Mouse (Mus musculus) liver, embryonic 12.5 days (tissue): ENCODE measurements around the gene Strbp. TPM values are rescaled to one million over a fixed set of nuclear protein-coding genes. Genes with fewer than 3 reads are reported as not detected.
"Not testable (repeated sequence)": the region's sequence is repeated elsewhere in the genome, so short reads cannot be mapped to it uniquely, and the experiment has no call there.

Source experiments
- ATAC-seq: fragments of 200-750 bp; cut with Nextera tagmentation; 2 replicates; pipeline ENCODE4 v1.8.0; 2017; ENCODE audit warnings: moderate number of reproducible peaks, mild to moderate bottlenecking, moderate library complexity
- H3K27ac ChIP-seq: fragments of 300-500 bp; sonication (generic); 2 replicates; pipeline ENCODE4 v1.5.1; 2016; ENCODE audit warnings: mild to moderate bottlenecking
- H3K27me3 ChIP-seq: fragments of 300-500 bp; sonication (generic); replicated peaks from 2 replicates; pipeline ENCODE4 v1.6.1; 2016; ENCODE audit warnings: mild to moderate bottlenecking, moderate library complexity
- H3K36me3 ChIP-seq: fragments of 300-500 bp; sonication (generic); 2 replicates; pipeline ENCODE4 v1.6.1; 2016; ENCODE audit warnings: mild to moderate bottlenecking, moderate library complexity
- H3K4me1 ChIP-seq: fragments of 300-500 bp; sonication (generic); 2 replicates; pipeline ENCODE4 v1.6.1; 2016
- H3K4me2 ChIP-seq: fragments of 300-500 bp; sonication (generic); 2 replicates; pipeline ENCODE4 v1.6.1; 2016; ENCODE audit warnings: mild to moderate bottlenecking, moderate library complexity
- H3K4me3 ChIP-seq: fragments of 300-500 bp; sonication (generic); 2 replicates; pipeline ENCODE4 v1.5.1; 2016; ENCODE audit warnings: mild to moderate bottlenecking, moderate library complexity
- H3K9ac ChIP-seq: fragments of 300-500 bp; sonication (generic); 2 replicates; pipeline ENCODE4 v1.6.1; 2016; ENCODE audit warnings: mild to moderate bottlenecking, moderate library complexity
- H3K9me3 ChIP-seq: fragments of 300-500 bp; sonication (generic); replicated peaks from 2 replicates; pipeline ENCODE4 v1.6.1; 2016; ENCODE audit warnings: mild to moderate bottlenecking, moderate library complexity
- WGBS: fragments of 180-500 bp; shearing (Covaris S2); methylation state at CpG from one replicate; pipeline ENCODE4 v1.1.7; 2016; ENCODE audit not compliant: insufficient replicate concordance; 5-methylcytosine and 5-hydroxymethylcytosine counted together
- polyA plus RNA-seq: library from polyadenylated mRNA; unstranded; fragments of >200 nt; fragmentation: Nextera tagmentation; extraction: Ambion mirVana; gene quantifications from 2 replicates; pipeline ENCODE4 v1.2.1, GENCODE M21; 2016

Strbp gene
- polyA plus RNA-seq, 1 experiment from 2014 or later: 24.3 TPM

DNA sequence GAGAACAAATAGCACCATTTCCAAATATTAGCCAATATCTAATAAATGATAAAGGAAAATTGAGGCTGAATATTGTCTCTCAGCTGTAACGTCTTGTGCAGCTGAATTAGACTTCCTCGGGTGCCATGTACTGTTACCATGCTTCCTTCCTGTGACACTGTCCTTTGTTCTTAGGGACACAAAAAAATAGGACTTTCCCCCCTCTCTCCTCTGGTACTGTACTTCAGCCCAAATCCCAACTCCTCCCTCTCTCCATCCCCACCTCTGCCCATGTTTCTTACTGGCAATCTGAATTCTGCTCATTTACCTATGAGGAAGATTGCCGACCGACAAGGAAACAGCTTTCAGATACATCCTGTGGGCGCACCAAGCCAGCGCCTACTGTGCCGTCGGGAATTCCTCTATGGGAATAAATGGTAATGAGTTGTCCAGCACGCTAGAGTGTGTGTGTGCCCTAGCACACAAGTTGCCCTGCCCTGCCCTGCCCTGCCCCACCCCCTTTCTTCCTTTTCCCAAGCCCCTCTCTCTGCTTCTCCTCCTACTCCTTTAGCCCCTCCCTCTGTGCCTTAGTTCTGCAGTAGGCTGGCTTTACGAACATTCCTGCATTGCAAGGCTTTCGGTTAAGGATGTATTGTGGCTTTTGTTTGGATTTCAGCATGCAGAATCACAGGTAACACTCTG is 187.5 kb downstream of the Strbp start, which contains the start of gene Gpr21:
Gene Gpr21, plus strand, starts transcription at position 303 of the 681 bp plus-strand sequence.
- peak within 1 kb of the TSS; percentile 20; the same call in 1 of the 2 replicates for H3K27ac ChIP-seq
- H3K27me3 ChIP-seq: no peaks in the 10 kb centered on the region
- H3K4me3 ChIP-seq: no peak within 1 kb of the TSS
- H3K4me2 ChIP-seq: 0 out of 2 replicates have a peak within 1 kb of the TSS, but pooled peaks have one; percentile 9
- no peak within 1 kb of the TSS for H3K9ac ChIP-seq
- 38% methylated on average over 11 of the region's 11 CpGs for WGBS
- ATAC-seq: no peak
- H3K9me3 ChIP-seq: no peaks in the 10 kb centered on the region
- peaks cover 22% of the 10 kb centered on the region; the same call in 1 of the 2 replicates for H3K36me3 ChIP-seq
- 0 out of 2 replicates have a peak, but pooled peaks cover 15% of the 10 kb centered on the region for H3K4me1 ChIP-seq

DNA sequence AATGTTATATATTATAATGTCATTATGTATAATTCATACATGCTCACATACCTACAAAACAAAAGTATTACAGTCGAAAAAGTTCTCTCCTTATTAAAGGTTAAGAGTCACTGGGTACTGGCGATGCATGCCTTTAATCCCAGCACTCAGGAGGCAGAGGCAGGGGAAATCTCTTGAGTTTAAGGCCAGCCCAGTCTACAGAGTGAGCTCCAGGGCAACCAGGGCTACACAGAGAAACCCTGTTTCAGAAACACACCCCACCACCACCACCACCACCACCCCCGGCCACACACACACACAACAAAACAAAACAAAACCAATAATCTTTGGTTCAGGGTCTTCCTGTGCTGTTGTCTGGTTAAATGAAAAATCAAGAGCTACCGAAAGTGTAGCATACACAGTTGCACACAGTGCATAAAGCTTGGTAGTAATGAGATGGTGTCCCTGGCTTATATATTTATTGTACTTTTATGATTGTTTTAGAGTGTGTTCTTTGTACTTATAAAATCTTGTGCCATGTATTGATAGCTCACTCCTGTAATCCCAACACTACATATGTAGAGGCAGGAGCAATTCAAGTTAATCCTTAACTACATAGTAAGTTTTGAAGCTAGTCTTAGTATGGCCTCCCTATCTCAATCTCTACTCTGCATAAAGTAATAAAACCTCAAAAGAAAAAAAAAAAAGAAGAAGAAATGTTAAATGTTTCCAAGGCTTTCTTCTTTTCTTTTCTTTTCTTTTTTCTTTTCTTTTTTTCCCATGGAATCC is 192.3 kb downstream of the Strbp start:
- no peaks in the 10 kb centered on the region for H3K9me3 ChIP-seq
- no peak overlapping the region for H3K4me2 ChIP-seq
- 79% methylated on average over 4 of the region's 4 CpGs for WGBS
- no peak overlapping the region for H3K27ac ChIP-seq
- H3K36me3 ChIP-seq: peaks cover 27% of the 10 kb centered on the region
- H3K4me3 ChIP-seq: no peak overlapping the region
- H3K27me3 ChIP-seq: no peaks in the 10 kb centered on the region
- H3K9ac ChIP-seq: no peak overlapping the region
- no peak for ATAC-seq
- H3K4me1 ChIP-seq: 0 out of 2 replicates have a peak, but pooled peaks cover 8% of the 10 kb centered on the region

DNA sequence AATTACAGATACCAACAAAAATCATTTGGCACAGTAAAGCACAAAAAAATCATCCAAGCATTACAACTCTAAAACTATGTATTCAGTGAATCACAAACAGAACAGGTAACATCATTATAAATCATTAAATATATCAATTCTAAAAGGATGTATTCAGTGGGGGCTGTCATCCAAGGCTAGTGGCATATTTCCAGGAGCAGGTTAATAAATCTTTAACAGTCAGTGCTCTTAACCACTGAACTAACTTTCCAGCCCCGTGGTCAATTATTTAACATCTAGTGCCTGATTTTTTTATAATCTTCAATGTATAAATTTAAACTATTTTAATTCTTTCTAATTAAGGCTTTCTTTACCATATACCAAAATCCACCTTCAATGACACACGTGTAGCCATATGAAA is 197.8 kb downstream of the Strbp start:
- not testable (repeated sequence) for H3K27me3 ChIP-seq, H3K4me1 ChIP-seq, H3K9me3 ChIP-seq, H3K4me2 ChIP-seq, H3K27ac ChIP-seq, H3K4me3 ChIP-seq, ATAC-seq, H3K9ac ChIP-seq
- WGBS: 72% methylated on average over 2 of the region's 2 CpGs
- H3K36me3 ChIP-seq: peaks cover 31% of the 10 kb centered on the region

DNA sequence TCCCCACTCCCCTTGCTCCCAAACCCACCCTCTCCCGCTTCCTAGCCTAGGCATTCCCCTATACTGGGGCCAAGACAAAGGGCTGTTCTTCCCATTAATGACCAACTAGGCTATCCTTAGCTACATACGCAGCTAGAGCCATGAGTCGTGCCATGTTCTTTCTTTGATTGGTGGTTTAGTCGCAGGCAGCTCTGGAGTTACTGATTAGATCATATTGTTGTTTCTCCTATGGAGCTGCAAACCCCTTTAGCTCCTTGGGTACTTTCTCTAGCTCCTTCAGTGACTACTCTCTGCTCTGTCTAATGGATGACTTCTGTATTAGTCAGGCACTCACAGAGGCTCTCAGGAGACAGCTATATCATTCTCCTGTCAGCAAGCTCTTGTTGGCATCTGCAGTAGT is 206.3 kb downstream of the Strbp start:
- H3K9me3 ChIP-seq: no peaks in the 10 kb centered on the region
- H3K9ac ChIP-seq: no peak overlapping the region
- WGBS: 72% methylated on average over 4 of the region's 4 CpGs
- no peaks in the 10 kb centered on the region for H3K4me1 ChIP-seq
- H3K4me2 ChIP-seq: no peak overlapping the region
- H3K27ac ChIP-seq: no peak overlapping the region
- no peak overlapping the region for H3K4me3 ChIP-seq
- no peak for ATAC-seq
- H3K27me3 ChIP-seq: no peaks in the 10 kb centered on the region
- peaks cover 41% of the 10 kb centered on the region for H3K36me3 ChIP-seq

DNA sequence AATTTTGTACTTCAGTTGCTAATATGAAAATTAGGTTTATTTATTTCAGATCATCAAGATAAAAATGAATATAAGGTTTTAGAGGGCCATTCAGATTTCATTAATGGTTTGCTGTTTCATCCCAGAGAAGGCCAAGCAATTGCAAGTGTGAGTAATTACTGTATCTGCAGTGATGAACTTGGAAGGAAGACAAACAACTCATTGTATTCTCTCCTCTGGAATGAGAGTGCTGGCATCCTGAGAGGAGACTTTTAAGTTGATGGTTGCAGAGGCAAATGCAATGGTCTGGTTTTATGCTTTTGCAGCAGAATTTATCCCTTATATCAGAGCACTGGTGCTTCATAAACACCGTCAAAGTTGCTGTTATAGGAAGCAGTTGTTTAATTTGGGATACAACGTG is 214.7 kb downstream of the Strbp start:
- no peak overlapping the region for H3K4me3 ChIP-seq
- H3K9me3 ChIP-seq: no peaks in the 10 kb centered on the region
- no peak overlapping the region for H3K4me2 ChIP-seq
- H3K27me3 ChIP-seq: no peaks in the 10 kb centered on the region
- H3K9ac ChIP-seq: no peak overlapping the region
- H3K4me1 ChIP-seq: peaks cover 14% of the 10 kb centered on the region
- peaks cover 64% of the 10 kb centered on the region for H3K36me3 ChIP-seq
- H3K27ac ChIP-seq: no peak overlapping the region
- ATAC-seq: no peak
- 79% methylated on average over 2 of the region's 2 CpGs for WGBS

DNA sequence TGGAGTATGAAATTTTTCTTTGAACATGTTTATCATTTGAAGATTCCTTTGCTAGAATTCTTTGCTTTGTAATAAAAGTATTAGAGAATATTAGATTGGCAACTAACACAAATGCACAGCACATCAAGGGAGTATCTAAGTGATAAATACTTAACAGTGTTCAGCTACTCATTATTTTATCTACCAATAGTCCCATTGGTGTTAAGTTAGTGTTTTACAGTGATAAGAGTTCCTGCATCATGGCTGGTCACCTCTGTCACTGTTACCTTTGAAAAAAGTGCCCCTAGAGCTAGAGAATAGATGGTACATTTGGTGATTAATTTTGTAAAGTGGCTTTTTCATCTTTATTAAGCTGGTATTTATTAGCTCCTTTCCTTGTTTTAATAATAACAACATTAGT is 217.3 kb downstream of the Strbp start:
- Histone ChIP-seq H3K4me1 (peaks cover 14% of the 10 kb centered on the region), H3K9ac (no peak overlapping the region), H3K27ac (peak overlapping the region; percentile 60; the same call in 1 of the 2 replicates), H3K36me3 (peaks cover 57% of the 10 kb centered on the region), H3K4me3 (no peak overlapping the region), H3K27me3 (no peaks in the 10 kb centered on the region), H3K4me2 (no peak overlapping the region), H3K9me3 (no peaks in the 10 kb centered on the region)
- ATAC-seq: peak; percentile 78

DNA sequence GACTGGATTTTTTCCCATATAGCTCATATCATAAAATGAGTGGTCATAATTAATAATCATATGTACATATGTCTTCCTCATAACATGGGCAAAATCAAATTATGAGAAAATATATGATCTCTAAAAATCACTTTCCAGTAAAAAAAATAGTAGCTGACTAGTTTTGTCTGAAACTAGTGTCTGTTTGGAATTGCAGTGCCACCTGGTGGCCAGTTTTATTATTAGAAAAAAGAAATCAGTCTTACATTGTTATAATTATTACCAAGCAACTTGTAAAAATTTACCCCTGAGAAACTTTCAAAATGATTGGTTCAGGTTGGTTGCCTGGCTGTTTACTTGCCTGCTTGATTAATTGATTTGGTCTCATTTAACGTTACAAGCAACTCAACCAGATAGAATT is 218.3 kb downstream of the Strbp start:
- no peak for ATAC-seq
- no peaks in the 10 kb centered on the region for H3K27me3 ChIP-seq
- H3K9me3 ChIP-seq: no peaks in the 10 kb centered on the region
- H3K4me3 ChIP-seq: no peak overlapping the region
- H3K4me1 ChIP-seq: peaks cover 22% of the 10 kb centered on the region
- H3K36me3 ChIP-seq: peaks cover 57% of the 10 kb centered on the region
- 80% methylated on average over 1 of the region's 1 CpGs for WGBS
- H3K9ac ChIP-seq: no peak overlapping the region
- 0 out of 2 replicates have a peak overlapping the region, but pooled peaks have one; percentile 60 for H3K27ac ChIP-seq
- H3K4me2 ChIP-seq: no peak overlapping the region

DNA sequence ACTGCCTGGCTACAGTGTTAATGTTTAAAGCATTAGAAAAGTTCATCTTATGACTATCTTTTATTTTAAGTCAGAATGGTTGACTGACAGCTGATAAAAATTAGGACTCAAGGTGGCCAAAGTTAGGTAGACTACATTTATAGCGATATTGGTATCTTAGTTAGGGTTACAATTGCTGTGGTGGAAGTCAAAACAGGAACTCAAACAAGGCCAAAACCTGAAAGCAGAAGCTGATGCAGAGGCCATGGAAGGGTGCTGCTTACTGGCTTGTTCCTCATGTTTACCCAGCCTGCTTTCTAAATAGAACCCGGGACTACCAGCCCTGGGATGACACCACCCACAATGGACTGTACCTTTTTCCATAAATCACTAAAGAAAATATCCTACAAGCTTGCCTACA is 219.5 kb downstream of the Strbp start:
- Histone ChIP-seq H3K27ac (no peak overlapping the region), H3K36me3 (peaks cover 46% of the 10 kb centered on the region), H3K4me2 (no peak overlapping the region), H3K4me3 (no peak overlapping the region), H3K4me1 (peaks cover 31% of the 10 kb centered on the region), H3K27me3 (no peaks in the 10 kb centered on the region), H3K9ac (no peak overlapping the region), H3K9me3 (no peaks in the 10 kb centered on the region)
- ATAC-seq: no peak
- WGBS: 51% methylated on average over 2 of the region's 2 CpGs

DNA sequence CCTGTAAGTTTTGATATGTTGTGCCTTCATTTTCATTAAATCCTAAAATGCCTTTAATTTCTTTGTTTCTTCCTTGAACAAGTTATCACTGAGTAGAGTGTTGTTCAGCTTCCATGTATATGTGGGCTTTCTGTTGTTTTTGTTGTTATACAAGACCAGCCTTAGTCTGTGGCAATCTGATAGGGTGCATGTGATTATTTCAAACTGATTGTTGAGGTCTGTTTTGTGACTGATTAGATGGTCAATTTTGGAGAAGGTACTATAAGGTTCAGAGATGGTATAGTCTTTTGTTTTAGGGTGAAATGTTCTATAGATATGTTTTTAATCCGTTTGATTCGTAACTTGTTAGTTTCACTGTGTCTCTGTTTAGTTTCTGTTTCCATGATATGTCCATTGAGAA is 223.6 kb downstream of the Strbp start:
- Histone ChIP-seq H3K4me2 (peak overlapping the region; percentile 29; the same call in 1 of the 2 replicates), H3K36me3 (peaks cover 58% of the 10 kb centered on the region), H3K27ac (no peak overlapping the region), H3K27me3 (no peaks in the 10 kb centered on the region), H3K4me1 (peaks cover 17% of the 10 kb centered on the region), H3K4me3 (no peak overlapping the region), H3K9ac (0 out of 2 replicates have a peak overlapping the region, but pooled peaks have one; percentile 27), H3K9me3 (no peaks in the 10 kb centered on the region)
- 0 out of 2 replicates have a peak, but pooled peaks have one; percentile 32 for ATAC-seq
- WGBS: 81% methylated on average over 2 of the region's 2 CpGs

DNA sequence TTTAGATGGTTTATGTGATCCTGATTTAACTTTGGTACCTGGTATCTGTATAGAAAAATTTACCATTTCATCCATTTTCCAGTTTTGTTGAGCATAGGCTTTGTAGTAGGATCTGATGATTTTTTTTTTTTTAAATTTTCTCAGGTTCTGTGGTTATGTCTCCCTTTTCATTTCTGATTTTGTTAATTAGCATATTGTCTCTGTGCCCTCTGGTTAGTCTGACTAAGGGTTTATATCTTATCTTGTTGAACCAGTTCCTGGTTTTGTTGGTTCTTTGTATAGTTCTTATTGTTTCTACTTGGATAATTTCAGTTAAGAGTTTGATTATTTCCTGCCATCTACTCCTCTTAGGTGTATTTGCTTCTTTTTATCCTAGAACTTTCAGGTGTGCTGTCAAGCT is 224.1 kb downstream of the Strbp start:
- Histone ChIP-seq H3K9ac (no peak overlapping the region), H3K4me2 (0 out of 2 replicates have a peak overlapping the region, but pooled peaks have one; percentile 29), H3K27ac (no peak overlapping the region), H3K4me3 (no peak overlapping the region), H3K36me3 (peaks cover 56% of the 10 kb centered on the region), H3K9me3 (no peaks in the 10 kb centered on the region), H3K4me1 (peaks cover 17% of the 10 kb centered on the region), H3K27me3 (no peaks in the 10 kb centered on the region)
- no peak for ATAC-seq

DNA sequence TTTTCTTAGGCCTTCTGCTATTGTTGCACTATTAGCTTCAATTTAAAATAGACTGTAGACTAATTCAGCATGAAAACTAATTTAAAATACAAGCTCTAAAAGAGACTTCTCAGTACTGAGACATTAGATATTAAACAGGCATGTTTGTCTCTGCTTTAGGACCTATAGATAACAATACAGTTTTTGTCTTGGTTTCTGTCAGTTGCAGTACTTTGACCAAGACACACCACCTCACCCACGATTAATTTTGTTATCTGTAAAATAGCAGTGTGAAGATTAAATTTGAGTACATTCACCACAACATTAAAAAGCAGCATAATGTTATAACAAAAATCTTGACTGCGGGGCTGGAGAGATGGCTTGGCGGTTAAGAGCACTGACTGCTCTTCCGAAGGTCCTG is 237.4 kb downstream of the Strbp start:
- WGBS: 74% methylated on average over 4 of the region's 4 CpGs
- H3K27me3 ChIP-seq: no peaks in the 10 kb centered on the region

DNA sequence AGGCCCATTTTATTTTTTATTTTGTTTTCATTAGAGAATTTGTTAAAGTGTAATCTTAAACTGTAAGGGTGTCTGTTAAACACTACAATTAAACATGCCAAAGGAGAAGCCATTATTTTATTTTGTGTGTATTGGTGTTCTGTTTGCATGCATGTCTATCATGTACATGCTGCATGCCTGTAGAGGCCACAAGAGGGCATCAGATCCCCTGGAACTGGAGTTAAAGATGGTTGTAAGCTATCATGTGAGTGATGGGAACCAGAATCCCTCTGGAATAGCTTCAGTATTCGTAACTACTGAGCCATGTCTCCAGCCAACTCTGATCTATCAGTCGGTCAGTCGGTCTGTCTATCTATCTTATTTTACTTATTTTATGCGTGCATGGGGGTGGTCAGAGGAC is 243.0 kb downstream of the Strbp start:
- no peak for ATAC-seq
- WGBS: 85% methylated on average over 4 of the region's 4 CpGs

More for the DNA sequence above, 237.4 kb downstream of the Strbp start:
- Histone ChIP-seq H3K4me3 (no peak overlapping the region), H3K4me1 (peaks cover 6% of the 10 kb centered on the region), H3K9me3 (no peaks in the 10 kb centered on the region), H3K36me3 (peaks cover 20% of the 10 kb centered on the region), H3K27ac (no peak overlapping the region), H3K4me2 (no peak overlapping the region), H3K9ac (no peak overlapping the region)
- ATAC-seq: no peak

More for the DNA sequence above, 243.0 kb downstream of the Strbp start:
- H3K4me1 ChIP-seq: peaks cover 4% of the 10 kb centered on the region
- no peak overlapping the region for H3K4me3 ChIP-seq
- H3K9ac ChIP-seq: no peak overlapping the region
- no peaks in the 10 kb centered on the region for H3K27me3 ChIP-seq
- H3K9me3 ChIP-seq: no peaks in the 10 kb centered on the region
- peaks cover 6% of the 10 kb centered on the region; the same call in 1 of the 2 replicates for H3K36me3 ChIP-seq
- no peak overlapping the region for H3K27ac ChIP-seq
- no peak overlapping the region for H3K4me2 ChIP-seq
